Comparison of ENCODE assay signal across 8 mouse cellular contexts in the genomic region with DNA sequence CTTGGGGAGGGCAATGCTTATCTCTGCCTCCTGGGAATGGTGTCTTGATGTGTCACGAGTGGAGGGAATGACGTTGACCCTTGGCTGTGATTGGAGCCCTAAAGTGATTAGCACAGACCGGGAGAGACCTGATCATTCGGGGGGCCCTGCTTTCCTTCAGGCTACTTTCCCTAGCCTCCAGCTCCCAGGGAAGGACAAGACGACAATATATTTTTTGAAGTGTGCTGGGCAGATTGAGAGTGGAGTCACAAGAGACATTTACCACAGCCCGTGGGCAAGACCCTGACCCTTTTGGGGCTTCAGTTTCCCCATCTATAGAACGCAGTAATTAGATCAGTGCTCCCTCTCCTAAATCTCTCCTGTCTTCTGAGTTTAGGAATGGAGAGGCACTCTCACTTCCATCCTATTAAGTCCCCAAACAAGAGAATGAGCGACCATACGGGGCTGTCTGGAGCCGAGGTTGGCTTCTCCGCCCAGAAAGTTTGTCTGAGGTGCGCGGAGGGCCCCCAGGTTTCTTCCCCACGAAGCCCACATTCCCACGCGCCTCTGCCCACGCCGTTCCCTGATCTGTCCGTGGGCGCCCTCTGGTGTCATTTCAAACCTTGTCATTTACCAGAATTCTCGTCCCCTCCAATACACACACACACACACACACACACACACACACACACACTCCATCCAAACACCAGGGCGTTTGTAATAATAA. TPM values are rescaled to one million over a fixed set of nuclear protein-coding genes. Genes with fewer than 3 reads are reported as not detected.
DNase-seq lines count a peak whose midpoint lies in the region; ATAC-seq and TF ChIP-seq lines count a peak whose summit lies in the region.

No protein-coding gene starts in this region.

- H3K4me1 ChIP-seq in heart, embryonic 16.5 days (ENCODE audit: control insufficient read depth, insufficient read depth, low read length) = peaks cover 4% of the 10 kb centered on the region
- peaks cover 6% of the 10 kb centered on the region; the same call in 1 of the 2 replicates for H3K4me1 ChIP-seq in liver, postnatal 0 days (ENCODE audit: insufficient read depth)

- peaks cover 64% of the 10 kb centered on the region for H3K27me3 ChIP-seq in heart, embryonic 16.5 days (ENCODE audit: control insufficient read depth, insufficient read depth, low read length)
- H3K27me3 ChIP-seq in liver, postnatal 0 days (ENCODE audit: insufficient read depth, low read length) = peaks cover 58% of the 10 kb centered on the region

- TF ChIP-seq CTCF in liver, postnatal 0 days (IDR thresholded peaks at IDR 0.05; ENCODE audit: low read depth) = peak; percentile 58

- 4% methylated on average over 22 of the region's 22 CpGs for WGBS in heart, embryonic 16.5 days
- WGBS in liver, postnatal 0 days (ENCODE audit: insufficient replicate concordance) = 5% methylated on average over 22 of the region's 22 CpGs

- H3K9ac ChIP-seq in heart, embryonic 16.5 days (ENCODE audit: low read length) = no peak overlapping the region
- no peak overlapping the region for H3K9ac ChIP-seq in liver, postnatal 0 days (replicated peaks)

- no peaks in the 10 kb centered on the region for H3K36me3 ChIP-seq in heart, embryonic 16.5 days (ENCODE audit: control insufficient read depth, insufficient read depth)
- no peaks in the 10 kb centered on the region for H3K36me3 ChIP-seq in liver, postnatal 0 days (replicated peaks; ENCODE audit: insufficient read depth, low read length)

- peak; percentile 54 for DNase-seq in urinary bladder, postnatal 25 days (ENCODE audit: low spot score)
- DNase-seq in urinary bladder, adult 2 months (ENCODE audit: low spot score) = no peak
- peak; percentile 44 for DNase-seq in embryo, embryonic 10 days (ENCODE audit: low spot score)
- DNase-seq in kidney, postnatal 4 days = peak; percentile 76
- peak; percentile 49 for DNase-seq in liver, postnatal 0 days
- DNase-seq in retina, postnatal 1 day = peak; percentile 76
- no peak for DNase-seq in spleen, postnatal 36 days (ENCODE audit: low spot score in 2 of 2)

- H3K27ac ChIP-seq in heart, embryonic 16.5 days (ENCODE audit: low read length) = no peak overlapping the region
- no peak overlapping the region for H3K27ac ChIP-seq in liver, postnatal 0 days (ENCODE audit: low read depth)

- no peak for ATAC-seq in heart, embryonic 16.5 days (replicated peaks; ENCODE audit: extremely low read depth, insufficient read depth, low FRiP score)
- ATAC-seq in liver, postnatal 0 days = no peak

- peaks cover 4% of the 10 kb centered on the region; the same call in 1 of the 2 replicates for H3K9me3 ChIP-seq in heart, embryonic 16.5 days (replicated peaks; ENCODE audit: control insufficient read depth, low read length)
- no peaks in the 10 kb centered on the region for H3K9me3 ChIP-seq in liver, postnatal 0 days (ENCODE audit: low read length)

- H3K4me3 ChIP-seq in heart, embryonic 16.5 days (ENCODE audit: low read length) = peak overlapping the region; percentile 58
- H3K4me3 ChIP-seq in liver, postnatal 0 days (ENCODE audit: low read depth, low read length) = no peak overlapping the region

- H3K4me2 ChIP-seq in heart, embryonic 16.5 days (ENCODE audit: low read depth, low read length) = peak overlapping the region; percentile 98
- peak overlapping the region; percentile 65; the same call in 1 of the 2 replicates for H3K4me2 ChIP-seq in liver, postnatal 0 days (ENCODE audit: low read depth, low read length)

- TF ChIP-seq EP300 in liver, postnatal 0 days (IDR thresholded peaks at IDR 0.05; ENCODE audit: low read depth) = no peak

RNA-seq across cellular contexts. Expression of a gene that starts 15.2 kb away (rescaled TPM):
- polyA plus RNA-seq in urinary bladder, adult 2 months (2012; rRNA removed) = not detected in 2 replicates
- polyA plus RNA-seq in heart, embryonic 16.5 days (2015; fragmentation: Nextera tagmentation; extraction: Ambion mirVana) = not detected in 2 replicates
- not detected in 2 replicates for polyA plus RNA-seq in liver, postnatal 0 days (2015; fragmentation: Nextera tagmentation; extraction: Ambion mirVana)

RNA-seq across cellular contexts. Expression of a gene that starts 15.5 kb away (rescaled TPM):
- polyA plus RNA-seq in urinary bladder, adult 2 months (2012; rRNA removed) = 22.0 and 24.5 TPM in 2 replicates
- polyA plus RNA-seq in heart, embryonic 16.5 days (2015; fragmentation: Nextera tagmentation; extraction: Ambion mirVana) = 37.3 and 42.0 TPM in 2 replicates
- polyA plus RNA-seq in liver, postnatal 0 days (2015; fragmentation: Nextera tagmentation; extraction: Ambion mirVana) = 14.2 and 14.6 TPM in 2 replicates

RNA-seq across cellular contexts. Expression of a gene that starts 33.2 kb away (rescaled TPM):
- 62.8 and 74.9 TPM in 2 replicates for polyA plus RNA-seq in urinary bladder, adult 2 months (2012; rRNA removed)
- polyA plus RNA-seq in heart, embryonic 16.5 days (2015; fragmentation: Nextera tagmentation; extraction: Ambion mirVana) = 24.0 and 29.8 TPM in 2 replicates
- polyA plus RNA-seq in liver, postnatal 0 days (2015; fragmentation: Nextera tagmentation; extraction: Ambion mirVana) = 4.1 and 4.5 TPM in 2 replicates

Comparison
In these comparisons a context has a peak if more than half of its experiments do, and no peak if none do; other contexts are left out.
1. DNase-seq: peak in urinary bladder, postnatal 25 days (single experiment), embryo, embryonic 10 days (single experiment), kidney, postnatal 4 days (2 of 2), liver, postnatal 0 days (single experiment) and retina, postnatal 1 day (single experiment); none in urinary bladder, adult 2 months (single experiment) and spleen, postnatal 36 days (0 of 2).